ENCODE assay signal across 30 mouse cellular contexts in the genomic region with DNA sequence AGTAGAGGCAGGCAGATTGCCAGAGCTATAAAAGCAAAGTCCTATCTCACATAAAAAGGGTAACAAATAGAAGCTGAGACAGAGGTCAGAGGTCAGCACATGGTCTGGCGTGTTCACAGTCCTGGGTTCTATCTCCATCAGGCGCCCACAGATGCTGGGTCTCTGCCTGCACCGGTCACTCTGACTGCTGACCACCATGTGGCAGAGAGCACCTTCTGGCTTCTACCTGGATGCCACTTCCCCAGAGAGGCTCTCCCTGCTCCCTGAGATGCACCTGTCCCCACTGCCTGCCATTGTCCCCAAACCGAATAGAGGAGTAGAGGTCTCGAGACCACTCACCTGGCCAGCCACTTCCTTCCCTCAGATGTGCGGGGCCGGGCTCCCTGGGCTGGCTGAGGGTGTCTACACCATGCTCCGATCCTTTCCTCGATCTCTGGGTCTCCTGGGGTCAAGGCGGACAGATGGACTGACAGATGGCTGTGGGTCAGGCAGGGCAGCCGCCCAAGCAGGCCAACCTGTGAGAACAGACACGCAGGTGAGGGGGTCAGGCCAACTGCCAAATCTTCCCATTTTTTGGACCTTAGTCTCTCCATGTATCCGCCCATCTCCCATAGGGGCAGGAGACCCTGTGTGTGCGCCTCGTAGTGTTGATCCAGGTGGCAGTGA. TPM values are rescaled to one million over a fixed set of nuclear protein-coding genes. Genes with fewer than 3 reads are reported as not detected.
A peak's percentile ranks its signal among the peaks of the same experiment; 100 is the strongest.
DNase-seq lines count a peak whose midpoint lies in the region; ATAC-seq and TF ChIP-seq lines count a peak whose summit lies in the region.
"Had no signal": no experiment of that assay in that cellular context is flagged by ENCODE, and none has a peak within 500 bp of the region (broad histone marks: within the 10 kb centered on the region; RNA-seq: fewer than 3 reads in every experiment).

No protein-coding gene starts in this region.

- TF ChIP-seq POLR2A in cerebellum, adult 2 months (IDR thresholded peaks at IDR 0.05; ENCODE audit: borderline replicate concordance, insufficient read depth, low read length): no peak

- no peak for DNase-seq in hindbrain, embryonic 10.5 days (ENCODE audit: low spot score)
- no peak for DNase-seq in hindbrain, embryonic 11.5 days (ENCODE audit: low spot score)
- DNase-seq in brain, adult 2 months (ENCODE audit: low read depth, low spot score): peak; percentile 93
- DNase-seq in cerebellum, adult 2 months: peak; percentile 95 to 99
- peak; percentile 97 to 99 for DNase-seq in cerebellum, postnatal 25 days
- DNase-seq in thymus, postnatal 14 days: no peak
- DNase-seq: adrenal gland, postnatal 14 days; B cell, adult 2 months; gastrocnemius, postnatal 25 days; heart, adult 18-20 months; kidney, adult 18-20 months; left cerebral cortex, postnatal 4 days; liver, postnatal 0 days; right cerebral cortex, postnatal 14 days; thymus, postnatal 25 days had no signal

- peaks cover 34% of the 10 kb centered on the region for H3K4me1 ChIP-seq in hindbrain, embryonic 10.5 days (replicated peaks)
- H3K4me1 ChIP-seq in hindbrain, embryonic 11.5 days (replicated peaks; ENCODE audit: control insufficient read depth, insufficient read depth, low read length): no peaks in the 10 kb centered on the region
- peaks cover 44% of the 10 kb centered on the region for H3K4me1 ChIP-seq in cerebellum, adult 2 months (ENCODE audit: control insufficient read depth, insufficient read depth, low read length)

- H3K27me3 ChIP-seq in hindbrain, embryonic 10.5 days (ENCODE audit: insufficient read depth, poor library complexity, severe bottlenecking): no peaks in the 10 kb centered on the region
- H3K27me3 ChIP-seq in hindbrain, embryonic 11.5 days (ENCODE audit: control insufficient read depth, insufficient read depth, low read length): no peaks in the 10 kb centered on the region
- no peaks in the 10 kb centered on the region for H3K27me3 ChIP-seq in cerebellum, adult 2 months (ENCODE audit: control insufficient read depth, insufficient read depth, low read length)
- H3K27me3 ChIP-seq: midbrain, embryonic 12.5 days had no signal

- H3K9ac ChIP-seq in hindbrain, embryonic 11.5 days (ENCODE audit: low read depth, low read length): no peak overlapping the region
- H3K9ac ChIP-seq: hindbrain, embryonic 14.5 days; liver, postnatal 0 days; midbrain, embryonic 12.5 days had no signal

- peak overlapping the region; percentile 26; the same call in 1 of the 2 replicates for H3K27ac ChIP-seq in hindbrain, embryonic 10.5 days
- H3K27ac ChIP-seq in hindbrain, embryonic 11.5 days (ENCODE audit: low read depth, low read length): no peak overlapping the region
- no peak overlapping the region for H3K27ac ChIP-seq in cerebellum, adult 2 months (ENCODE audit: insufficient read depth, low read length)
- H3K27ac ChIP-seq: forebrain, embryonic 10.5 days; hindbrain, embryonic 14.5 days; kidney, postnatal 0 days; macrophage; midbrain, embryonic 12.5 days had no signal

- 81% methylated on average over 15 of the region's 15 CpGs for WGBS in hindbrain, embryonic 10.5 days
- WGBS in hindbrain, embryonic 11.5 days: 84% methylated on average over 15 of the region's 15 CpGs
- WGBS in cerebellum, adult 2 months: 15% methylated on average over 15 of the region's 15 CpGs

- no peak for TF ChIP-seq CTCF in cerebellum, adult 2 months (IDR thresholded peaks at IDR 0.05; ENCODE audit: borderline replicate concordance, insufficient read depth, low read depth, low read length)

- H3K9me3 ChIP-seq in hindbrain, embryonic 10.5 days: no peaks in the 10 kb centered on the region
- no peaks in the 10 kb centered on the region for H3K9me3 ChIP-seq in hindbrain, embryonic 11.5 days (ENCODE audit: control insufficient read depth, low read length)
- H3K9me3 ChIP-seq: forebrain, embryonic 10.5 days; midbrain, embryonic 12.5 days had no signal

- no peaks in the 10 kb centered on the region for H3K36me3 ChIP-seq in hindbrain, embryonic 10.5 days
- H3K36me3 ChIP-seq in hindbrain, embryonic 11.5 days (ENCODE audit: control insufficient read depth, insufficient read depth, low read length): no peaks in the 10 kb centered on the region
- H3K36me3 ChIP-seq: midbrain, embryonic 12.5 days had no signal

- no peak overlapping the region for H3K4me3 ChIP-seq in hindbrain, embryonic 10.5 days
- no peak overlapping the region for H3K4me3 ChIP-seq in hindbrain, embryonic 11.5 days (ENCODE audit: low read depth, low read length)
- H3K4me3 ChIP-seq in cerebellum, adult 2 months (replicated peaks; ENCODE audit: insufficient read depth, low read depth, low read length): peak overlapping the region; percentile 6
- H3K4me3 ChIP-seq: forebrain, embryonic 10.5 days; midbrain, embryonic 12.5 days had no signal

- ATAC-seq in hindbrain, embryonic 11.5 days (ENCODE audit: low FRiP score): no peak
- ATAC-seq in megakaryocyte progenitor cell, adult 5-6 weeks (replicated peaks; ENCODE audit: poor library complexity): no peak
- ATAC-seq: forebrain, embryonic 16.5 days; inflammation-experienced regulatory T-cells, adult 6 months; liver, postnatal 0 days; lung, postnatal 0 days had no signal

- H3K4me2 ChIP-seq in hindbrain, embryonic 11.5 days (replicated peaks; ENCODE audit: low read depth, low read length): no peak overlapping the region
- H3K4me2 ChIP-seq: hindbrain, embryonic 14.5 days; midbrain, embryonic 12.5 days had no signal

RNA-seq across cellular contexts. Expression of a gene that starts 16.7 kb away (rescaled TPM):
- polyA plus RNA-seq in hindbrain, embryonic 10.5 days (2016; fragmentation: Nextera tagmentation; extraction: Ambion mirVana): 3.8 and 6.6 TPM in 2 replicates
- polyA plus RNA-seq in hindbrain, embryonic 11.5 days (2014; fragmentation: Nextera tagmentation; extraction: Ambion mirVana): 2.1 and 2.7 TPM in 2 replicates
- polyA plus RNA-seq in cerebellum, adult 2 months (2012; rRNA removed): 1.9 and 2.2 TPM in 2 replicates
- 3.7 and 4.9 TPM in 2 replicates for total RNA-seq in megakaryocyte progenitor cell, adult 5-6 weeks (2015)
- 2.7 and 3.5 TPM in 2 replicates for total RNA-seq in megakaryocyte progenitor cell, adult 5-6 weeks (2017)

RNA-seq across cellular contexts. Expression of a gene that starts 23.9 kb away (rescaled TPM):
- not detected in 2 replicates for polyA plus RNA-seq in hindbrain, embryonic 10.5 days (2016; fragmentation: Nextera tagmentation; extraction: Ambion mirVana)
- not detected in 2 replicates for polyA plus RNA-seq in hindbrain, embryonic 11.5 days (2014; fragmentation: Nextera tagmentation; extraction: Ambion mirVana)
- 1.2 and 1.3 TPM in 2 replicates for polyA plus RNA-seq in cerebellum, adult 2 months (2012; rRNA removed)
- not detected in 2 replicates for total RNA-seq in megakaryocyte progenitor cell, adult 5-6 weeks (2015)
- not detected in 2 replicates for total RNA-seq in megakaryocyte progenitor cell, adult 5-6 weeks (2017)
- total RNA-seq: adrenal gland, postnatal 14 days; common myeloid progenitor, adult 5-6 weeks; gastrocnemius, postnatal 25 days; heart, adult 18-20 months; heart, postnatal 25 days; liver, adult 2 months; monocyte, adult 5-6 weeks; neutrophil, adult 5-6 weeks had no signal
- polyA plus RNA-seq: embryonic facial prominence, embryonic 11.5 days; forebrain, embryonic 10.5 days; forebrain, embryonic 16.5 days; inflammation-experienced regulatory T-cells, adult 6 months; kidney, postnatal 0 days; liver, adult 2 months; liver, postnatal 0 days; lung, postnatal 0 days; macrophage had no signal

RNA-seq across cellular contexts. Expression of a gene that starts 28.9 kb away (rescaled TPM):
- polyA plus RNA-seq in hindbrain, embryonic 10.5 days (2016; fragmentation: Nextera tagmentation; extraction: Ambion mirVana): 8.9 and 10.8 TPM in 2 replicates
- 17.5 and 18.8 TPM in 2 replicates for polyA plus RNA-seq in hindbrain, embryonic 11.5 days (2014; fragmentation: Nextera tagmentation; extraction: Ambion mirVana)
- polyA plus RNA-seq in cerebellum, adult 2 months (2012; rRNA removed): 81.9 and 88.2 TPM in 2 replicates
- total RNA-seq in megakaryocyte progenitor cell, adult 5-6 weeks (2015): 5.0 TPM in 2 replicates
- total RNA-seq in megakaryocyte progenitor cell, adult 5-6 weeks (2017): 6.1 and 6.4 TPM in 2 replicates

RNA-seq across cellular contexts. Expression of a gene that starts 43.2 kb away (rescaled TPM):
- 0.47 and 1.2 TPM in 2 replicates for polyA plus RNA-seq in hindbrain, embryonic 10.5 days (2016; fragmentation: Nextera tagmentation; extraction: Ambion mirVana)
- polyA plus RNA-seq in hindbrain, embryonic 11.5 days (2014; fragmentation: Nextera tagmentation; extraction: Ambion mirVana): 0.32 and 0.43 TPM in 2 replicates
- polyA plus RNA-seq in cerebellum, adult 2 months (2012; rRNA removed): 13.7 and 14.2 TPM in 2 replicates
- total RNA-seq in megakaryocyte progenitor cell, adult 5-6 weeks (2015): 0.47 TPM in 1 of 2 replicates, not detected in the other
- 0.17 TPM in 1 of 2 replicates, not detected in the other for total RNA-seq in megakaryocyte progenitor cell, adult 5-6 weeks (2017)
- total RNA-seq: common myeloid progenitor, adult 5-6 weeks; liver, adult 2 months; monocyte, adult 5-6 weeks; neutrophil, adult 5-6 weeks had no signal
- polyA plus RNA-seq: inflammation-experienced regulatory T-cells, adult 6 months; liver, adult 2 months; macrophage had no signal

RNA-seq across cellular contexts. Expression of a gene that starts 44.0 kb away (rescaled TPM):
- 3.5 and 3.8 TPM in 2 replicates for polyA plus RNA-seq in hindbrain, embryonic 10.5 days (2016; fragmentation: Nextera tagmentation; extraction: Ambion mirVana)
- 2.4 and 2.8 TPM in 2 replicates for polyA plus RNA-seq in hindbrain, embryonic 11.5 days (2014; fragmentation: Nextera tagmentation; extraction: Ambion mirVana)
- polyA plus RNA-seq in cerebellum, adult 2 months (2012; rRNA removed): 105 and 113 TPM in 2 replicates
- not detected in 2 replicates for total RNA-seq in megakaryocyte progenitor cell, adult 5-6 weeks (2015)
- total RNA-seq in megakaryocyte progenitor cell, adult 5-6 weeks (2017): not detected in 2 replicates
- total RNA-seq: common myeloid progenitor, adult 5-6 weeks; monocyte, adult 5-6 weeks had no signal
- polyA plus RNA-seq: macrophage had no signal

Comparison
In these comparisons a context has a peak if more than half of its experiments do, and no peak if none do; other contexts are left out.
1. DNase-seq: peak in brain, adult 2 months (single experiment), cerebellum, adult 2 months (2 of 2) and cerebellum, postnatal 25 days (2 of 2); none in hindbrain, embryonic 10.5 days (single experiment), hindbrain, embryonic 11.5 days (single experiment) and thymus, postnatal 14 days (single experiment).